Mouse (Mus musculus) MEL (cell line): ENCODE data around the gene Mei1.

Experiments used
- E2F4 ChIP-seq: IDR thresholded peaks from 2 replicates; pipeline ENCODE4 v1.6.1; 2011; ENCODE audit warnings: low read depth, low read length, improper control_type of control experiment, borderline replicate concordance
- EP300 ChIP-seq, 2 experiments: IDR thresholded peaks; 2 replicates each; pipeline ENCODE4 v1.6.1; 2011; ENCODE audit warnings: improper control_type of control experiment in 2 of 2, low read length in 2 of 2, low read depth in 1 of 2, mild to moderate bottlenecking in 1 of 2
- GATA1 ChIP-seq: IDR thresholded peaks from 2 replicates; pipeline ENCODE4 v1.6.1; 2011; ENCODE audit warnings: low read depth, low read length, improper control_type of control experiment
- KAT2A ChIP-seq: conservative IDR thresholded peaks from 2 replicates; pipeline ENCODE4 v1.6.1; 2012; ENCODE audit warnings: low read depth, low read length, improper control_type of control experiment, inconsistent platforms
- MAX ChIP-seq: IDR thresholded peaks from 2 replicates; pipeline ENCODE4 v1.6.1; 2011; ENCODE audit warnings: low read length, improper control_type of control experiment
- ZC3H11A ChIP-seq: IDR thresholded peaks from 2 replicates; pipeline ENCODE4 v1.6.1; 2012; ENCODE audit warnings: low read depth, mild to moderate bottlenecking, inconsistent platforms, low read length, improper control_type of control experiment
- ZMIZ1 ChIP-seq: IDR thresholded peaks from 2 replicates; pipeline ENCODE4 v1.6.1; 2012; ENCODE audit warnings: low read depth, mild to moderate bottlenecking, inconsistent platforms, low read length, improper control_type of control experiment, moderate library complexity
- ZNF384 ChIP-seq: IDR thresholded peaks from 2 replicates; pipeline ENCODE4 v1.6.1; 2012; ENCODE audit warnings: low read depth, mild to moderate bottlenecking, inconsistent platforms, low read length, improper control_type of control experiment

GRCm38 (mm10) chr15:82130599-82130998, 60.8 kb downstream of the Mei1 start:
- TF ChIP-seq MAX (no peak), ZMIZ1 (no peak), GATA1 (no peak), KAT2A (no peak), E2F4 (no peak), EP300 (IDR thresholded peaks at IDR 0.05; ENCODE audit: low read depth in 1 of 2, low read length in 2 of 2) (no peak), ZC3H11A (no peak), ZNF384 (no peak)
